Mouse (Mus musculus): ENCODE measurements at regions not wholly inside any gene's neighbourhood (a gene's known extent, or its start where the extent isn't known, plus 50 kb on each side); places are given as distances from the start of the nearest gene placed in this dataset.

- no peak for DNase-seq (ENCODE audit: low spot score in 2 of 2)
Measured at GRCm38 (mm10) chr3:116197966-116198365, 55.3 kb downstream of the Gpr88 start.

- no peak for DNase-seq (ENCODE audit: low spot score in 2 of 2)
Measured at GRCm38 (mm10) chr3:116194701-116195100, 58.6 kb downstream of the Gpr88 start.

GRCm38 (mm10) chr3:116191261-116191660 is 61.8 kb upstream of the Vcam1 start:
- DNase-seq (ENCODE audit: low spot score in 2 of 2): no peak

- peak in 1 of 2 experiments; percentile 9 for DNase-seq (ENCODE audit: low spot score in 2 of 2)
Measured at GRCm38 (mm10) chr3:116190727-116191126, 61.2 kb upstream of the Vcam1 start.

GRCm38 (mm10) chr3:116189363-116190100 is 60.0 kb upstream of the Vcam1 start:
- no peak for DNase-seq (ENCODE audit: low spot score in 2 of 2)

- no peak for DNase-seq (ENCODE audit: low spot score in 2 of 2)
Measured at GRCm38 (mm10) chr3:116185206-116185605, 55.7 kb upstream of the Vcam1 start.

GRCm38 (mm10) chr3:116184443-116184842 is 55.0 kb upstream of the Vcam1 start:
- no peak for DNase-seq (ENCODE audit: low spot score in 2 of 2)

GRCm38 (mm10) chr3:116180341-116180885 is 50.9 kb upstream of the Vcam1 start:
- no peak for DNase-seq (ENCODE audit: low spot score in 2 of 2)

Measured in right cerebral cortex, postnatal 36 days (tissue).